Mouse (Mus musculus) c-Kit-positive CD71-positive TER-119-negative erythroid progenitor cells, embryonic 14.5 days (primary cell): ENCODE results near the gene Nedd9.
A peak's percentile ranks its signal among the peaks of the same experiment; 100 is the strongest.
"Not testable (repeated sequence)": the region's sequence is repeated elsewhere in the genome, so short reads cannot be mapped to it uniquely, and the experiment has no call there.

Experiments used
- DNase-seq: peaks from one replicate; pipeline ENCODE4 v3.0.0-alpha.2; 2013; ENCODE audit warnings: low read depth

Gene Nedd9

GRCm38 (mm10) chr13:41372555-41373460 lies 114.4 kb downstream of the Nedd9 start:
- DNase-seq, result no peak

- no peak for DNase-seq
Observed at GRCm38 (mm10) chr13:41371547-41371946, 115.6 kb downstream of the Nedd9 start.

GRCm38 (mm10) chr13:41368612-41369011 lies 118.5 kb downstream of the Nedd9 start:
- no peak for DNase-seq

- no peak for DNase-seq
Observed at GRCm38 (mm10) chr13:41367176-41367611, 120.0 kb downstream of the Nedd9 start.

GRCm38 (mm10) chr13:41366609-41367008 lies 120.6 kb downstream of the Nedd9 start:
- not testable (repeated sequence) for DNase-seq

- DNase-seq, result no peak
Observed at GRCm38 (mm10) chr13:41364273-41364672, 122.9 kb downstream of the Nedd9 start.

- no peak for DNase-seq
Observed at GRCm38 (mm10) chr13:41362909-41363308, 124.3 kb downstream of the Nedd9 start.

- DNase-seq, result no peak
Observed at GRCm38 (mm10) chr13:41360272-41360815, 126.8 kb downstream of the Nedd9 start.

- no peak for DNase-seq
Observed at GRCm38 (mm10) chr13:41359330-41360215, 127.6 kb downstream of the Nedd9 start.

- DNase-seq, result peak; percentile 88
Observed at GRCm38 (mm10) chr13:41358480-41359180, 128.5 kb downstream of the Nedd9 start.

- no peak for DNase-seq
Observed at GRCm38 (mm10) chr13:41358009-41358408, 129.2 kb downstream of the Nedd9 start.

GRCm38 (mm10) chr13:41357586-41357985 lies 129.6 kb downstream of the Nedd9 start:
- no peak for DNase-seq

- no peak for DNase-seq
Observed at GRCm38 (mm10) chr13:41357161-41357560, 130.0 kb downstream of the Nedd9 start.

- no peak for DNase-seq
Observed at GRCm38 (mm10) chr13:41355552-41355951, 131.6 kb downstream of the Nedd9 start.

- no peak for DNase-seq
Observed at GRCm38 (mm10) chr13:41354591-41354990, 132.6 kb downstream of the Nedd9 start.

GRCm38 (mm10) chr13:41353676-41354075 lies 133.5 kb downstream of the Nedd9 start:
- DNase-seq, result no peak

- DNase-seq, result no peak
Observed at GRCm38 (mm10) chr13:41352352-41352751, 134.8 kb downstream of the Nedd9 start.

- DNase-seq, result no peak
Observed at GRCm38 (mm10) chr13:41350589-41350988, 136.6 kb downstream of the Nedd9 start.

GRCm38 (mm10) chr13:41349770-41350169 lies 137.4 kb downstream of the Nedd9 start:
- DNase-seq, result no peak

- DNase-seq, result no peak
Observed at GRCm38 (mm10) chr13:41345756-41346155, 141.4 kb downstream of the Nedd9 start.

GRCm38 (mm10) chr13:41345306-41345705 lies 141.9 kb downstream of the Nedd9 start:
- no peak for DNase-seq

- DNase-seq, result no peak
Observed at GRCm38 (mm10) chr13:41343887-41344266, 143.3 kb downstream of the Nedd9 start.
